Mouse (Mus musculus) lung, adult 18-20 months (tissue): ENCODE measurements around the gene Cdca5.
"Not testable (repeated sequence)": the region's sequence is repeated elsewhere in the genome, so short reads cannot be mapped to it uniquely, and the experiment has no call there.

Source experiments
- DNase-seq, 2 experiments: peaks; one replicate each; pipeline ENCODE4 v3.0.0; 2022; ENCODE audit warnings: mixed read lengths in 2 of 2

Gene Cdca5

GRCm38 (mm10) chr19:6084478-6085248 lies at the start of gene Cdca5, which contains the start of gene Zfpl1:
TSS of gene Cdca5 (plus strand) at chr19:6084983.
TSS of gene Zfpl1 (minus strand) at chr19:6084956.
- peak; percentile 96 to 97 for DNase-seq

- no peak for DNase-seq
Measured at GRCm38 (mm10) chr19:6035966-6036585, 48.7 kb upstream of the Cdca5 start.

GRCm38 (mm10) chr19:6037695-6038094 lies 47.1 kb upstream of the Cdca5 start:
- no peak for DNase-seq

- DNase-seq: no peak
Measured at GRCm38 (mm10) chr19:6038326-6038725, 46.5 kb upstream of the Cdca5 start.

- no peak for DNase-seq
Measured at GRCm38 (mm10) chr19:6040002-6040401, 44.8 kb upstream of the Cdca5 start.

- no peak for DNase-seq
Measured at GRCm38 (mm10) chr19:6042293-6042692, 42.5 kb upstream of the Cdca5 start.

GRCm38 (mm10) chr19:6044102-6044501 lies 40.7 kb upstream of the Cdca5 start:
- not testable (repeated sequence) for DNase-seq

- DNase-seq: no peak
Measured at GRCm38 (mm10) chr19:6045366-6046293, 39.2 kb upstream of the Cdca5 start.

GRCm38 (mm10) chr19:6046294-6047153 lies 38.3 kb upstream of the Cdca5 start, which contains the start of gene Syvn1:
TSS of gene Syvn1 (plus strand) at chr19:6046576.
- peak; percentile 95 for DNase-seq

GRCm38 (mm10) chr19:6047154-6047898 lies 37.5 kb upstream of the Cdca5 start:
- no peak for DNase-seq

GRCm38 (mm10) chr19:6047899-6048166 lies 37.0 kb upstream of the Cdca5 start:
- no peak for DNase-seq

GRCm38 (mm10) chr19:6048681-6049410 lies 35.9 kb upstream of the Cdca5 start:
- no peak for DNase-seq

- no peak for DNase-seq
Measured at GRCm38 (mm10) chr19:6052516-6052915, 32.3 kb upstream of the Cdca5 start.

GRCm38 (mm10) chr19:6054296-6054695 lies 30.5 kb upstream of the Cdca5 start:
- no peak for DNase-seq

GRCm38 (mm10) chr19:6056696-6057095 lies 28.1 kb upstream of the Cdca5 start:
- no peak for DNase-seq

- DNase-seq: peak; percentile 98 to 99
Measured at GRCm38 (mm10) chr19:6057313-6058096, 27.3 kb upstream of the Cdca5 start, which contains the start of the genes Mrpl49 and Fau. TSS of gene Mrpl49 (minus strand) at chr19:6057785. TSS of gene Fau (plus strand) at chr19:6057844.

- DNase-seq: no peak
Measured at GRCm38 (mm10) chr19:6058513-6058912, 26.3 kb upstream of the Cdca5 start.

GRCm38 (mm10) chr19:6058966-6059365 lies 25.8 kb upstream of the Cdca5 start:
- DNase-seq: no peak

GRCm38 (mm10) chr19:6061021-6061533 lies 23.7 kb upstream of the Cdca5 start, which contains the start of gene Znhit2:
TSS of gene Znhit2 (plus strand) at chr19:6061192.
- DNase-seq: peak; percentile 96 to 97
